Mouse (Mus musculus): Measurements from ENCODE around the gene Dgcr2.

- TF ChIP-seq CTCF (IDR thresholded peaks at IDR 0.05; ENCODE audit: insufficient read depth, low read length) (no peak), POLR2A (IDR thresholded peaks at IDR 0.05; ENCODE audit: borderline replicate concordance, extremely low read depth, low read depth, low read length) (no peak)
These were observed 8.5 kb downstream of the Dgcr2 start for GRCm38 (mm10) chr16:17889689-17890341.
